Mouse (Mus musculus) spleen, postnatal 10 days (tissue): ENCODE results near the gene Dnajc16.

Experiments used
- DNase-seq, 2 experiments: peaks; one replicate each; pipeline ENCODE4 v3.0.0; 2021 to 2022; ENCODE audit warnings: low spot score in 2 of 2

Gene Dnajc16

GRCm38 (mm10) chr4:141763476-141763875, 27.3 kb downstream of the Dnajc16 start:
- no peak for DNase-seq

DNA sequence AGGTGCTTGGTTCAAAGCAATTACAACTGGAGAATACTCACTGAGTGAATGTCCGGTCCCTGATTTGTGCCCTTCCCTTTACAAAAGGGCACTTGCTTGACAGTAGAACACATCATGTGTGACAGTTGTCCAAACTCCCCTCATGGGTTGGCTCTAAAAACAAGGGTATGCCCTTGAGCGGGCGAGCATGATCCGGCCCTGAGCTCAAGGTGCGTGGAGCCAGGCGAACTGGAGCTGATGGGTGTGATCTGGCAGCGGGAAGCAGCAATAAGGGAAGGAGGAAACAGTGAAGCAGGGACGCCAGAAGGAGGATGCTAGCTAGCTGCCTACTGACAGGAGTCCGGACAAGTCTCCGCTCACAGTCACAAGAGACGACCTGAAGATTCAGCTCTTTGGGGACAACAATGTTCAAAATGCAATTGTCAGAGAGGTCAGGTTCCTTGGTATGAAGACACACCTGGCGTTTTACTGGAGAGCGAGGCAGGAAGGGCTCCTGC, 28.6 kb downstream of the Dnajc16 start:
- no peak for DNase-seq

DNA sequence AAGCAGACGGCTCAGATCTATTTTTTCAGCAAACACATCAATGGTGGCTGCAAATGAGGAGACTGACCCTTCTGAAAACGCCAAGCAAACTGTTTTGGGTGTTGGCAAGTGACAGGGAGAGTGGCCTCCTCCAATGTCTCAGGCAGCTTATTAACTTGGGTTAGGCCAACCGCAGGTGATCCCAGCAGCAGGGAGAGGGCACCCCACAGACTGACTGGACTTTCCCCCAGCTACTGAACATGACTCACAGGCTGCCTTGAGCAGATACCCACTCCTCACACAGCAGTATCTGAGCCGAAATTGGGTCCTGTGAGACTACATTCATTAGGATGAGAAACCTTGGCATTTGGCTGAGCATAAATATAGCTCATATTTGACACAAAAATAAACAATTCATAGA, 29.8 kb downstream of the Dnajc16 start:
- no peak for DNase-seq

GRCm38 (mm10) chr4:141758874-141759542, 31.7 kb downstream of the Dnajc16 start:
- no peak for DNase-seq

DNA sequence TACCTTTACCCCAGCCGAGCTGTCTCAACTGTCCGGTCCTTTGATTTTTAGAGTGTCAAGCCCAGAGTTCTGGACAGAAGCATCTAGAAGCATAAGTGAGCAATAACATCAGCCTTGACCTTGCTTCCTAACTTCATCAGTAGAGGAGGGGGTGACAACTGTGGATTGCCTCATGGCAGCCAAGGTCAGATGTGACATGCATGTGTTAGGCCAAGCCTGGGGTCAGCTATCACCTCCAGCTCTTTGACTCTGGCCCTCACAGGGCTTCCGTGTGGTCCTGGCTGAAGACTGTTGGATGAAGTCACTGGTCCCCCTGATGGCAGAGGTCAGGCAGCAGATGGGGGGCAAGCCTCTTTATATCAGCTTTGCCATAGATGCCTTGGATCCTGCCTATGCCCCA, 33.6 kb downstream of the Dnajc16 start:
- DNase-seq, result no peak

- no peak for DNase-seq
These were observed 35.3 kb downstream of the Dnajc16 start for GRCm38 (mm10) chr4:141755375-141755930.

DNA sequence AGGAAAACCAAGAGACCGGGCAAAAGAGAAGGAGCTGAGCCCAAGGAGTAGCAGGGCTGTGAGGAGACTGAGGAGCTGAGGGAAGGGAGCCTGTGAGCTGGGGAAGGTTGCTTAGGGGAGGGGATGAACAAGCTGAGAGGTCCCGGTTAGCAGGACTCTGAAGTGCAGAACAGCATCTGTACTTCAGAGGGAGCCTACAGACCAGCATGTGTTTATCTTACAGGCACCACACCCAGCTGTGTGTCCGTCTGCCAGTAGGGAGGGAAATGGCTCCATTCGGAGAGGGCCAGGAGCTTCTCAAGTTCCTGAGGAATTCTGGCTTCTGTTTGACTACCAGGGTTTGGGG, 38.7 kb downstream of the Dnajc16 start:
- DNase-seq, result peak; percentile 59 to 72

- DNase-seq, result peak; percentile 51 to 54
These were observed 39.2 kb downstream of the Dnajc16 start for GRCm38 (mm10) chr4:141751419-141752075.

DNA sequence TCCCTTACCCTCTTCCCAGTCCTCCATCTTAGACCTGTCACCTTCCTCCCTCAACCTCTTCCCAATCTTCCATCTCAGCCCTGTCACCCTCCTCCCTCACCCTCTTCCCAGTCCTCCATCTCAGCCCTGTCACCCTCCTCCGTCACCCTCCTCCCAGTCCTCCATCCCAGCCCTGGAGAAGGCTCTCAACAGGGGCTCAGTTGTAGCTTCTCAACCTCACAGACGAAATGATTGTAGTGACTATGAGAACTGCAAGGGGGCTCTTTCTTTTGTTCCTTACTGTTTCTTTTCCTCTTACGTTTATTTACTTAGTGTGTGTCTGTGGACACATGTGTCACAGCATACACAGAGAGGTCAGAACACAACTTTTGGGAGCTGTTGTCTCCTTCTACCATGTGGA, 39.9 kb downstream of the Dnajc16 start:
- DNase-seq, result no peak

GRCm38 (mm10) chr4:141749557-141749956, 41.2 kb downstream of the Dnajc16 start:
- no peak for DNase-seq

GRCm38 (mm10) chr4:141746578-141747346, 44.0 kb downstream of the Dnajc16 start, which contains the start of gene Agmat:
Gene Agmat, plus strand, starts transcription at chr4:141746672.
- no peak for DNase-seq

DNA sequence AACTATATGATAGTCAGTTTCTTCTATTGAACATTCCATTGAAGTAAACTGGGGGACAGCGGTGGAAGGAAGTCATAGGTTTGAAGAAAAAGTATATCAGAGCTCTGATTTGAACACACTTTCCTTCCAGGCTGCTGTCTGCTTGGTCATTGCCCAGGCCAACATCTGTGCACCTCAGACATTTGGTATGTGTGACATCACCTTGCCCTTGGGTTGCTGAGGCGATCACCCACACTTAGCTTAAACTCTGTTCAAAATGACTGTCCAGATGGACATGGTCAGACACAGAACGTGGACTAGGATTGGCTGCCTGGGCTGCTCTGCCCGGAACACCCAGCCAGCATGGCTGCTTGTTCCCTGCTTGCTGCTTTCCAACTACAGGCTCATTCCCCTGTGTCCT, 48.4 kb downstream of the Dnajc16 start:
- no peak for DNase-seq

DNA sequence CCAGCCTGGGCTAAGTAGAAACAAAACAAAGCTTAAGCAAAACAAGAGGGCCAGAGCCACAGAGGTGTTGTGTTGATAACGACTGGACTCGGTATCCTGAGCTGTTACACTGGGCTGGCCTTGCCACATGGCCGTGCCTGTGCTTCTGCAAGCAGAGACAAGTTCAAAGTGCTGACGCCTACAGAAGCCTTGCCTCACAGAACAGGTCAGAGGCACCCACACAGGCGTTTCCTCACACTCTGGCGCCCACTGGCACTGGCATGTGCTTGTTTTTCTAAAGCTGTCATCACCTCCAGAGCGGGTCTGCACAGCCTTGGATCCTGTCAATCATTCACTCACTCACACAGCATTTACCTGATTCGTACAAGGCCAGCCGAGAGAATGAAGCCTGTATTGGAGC, 48.9 kb downstream of the Dnajc16 start:
- no peak for DNase-seq

DNA sequence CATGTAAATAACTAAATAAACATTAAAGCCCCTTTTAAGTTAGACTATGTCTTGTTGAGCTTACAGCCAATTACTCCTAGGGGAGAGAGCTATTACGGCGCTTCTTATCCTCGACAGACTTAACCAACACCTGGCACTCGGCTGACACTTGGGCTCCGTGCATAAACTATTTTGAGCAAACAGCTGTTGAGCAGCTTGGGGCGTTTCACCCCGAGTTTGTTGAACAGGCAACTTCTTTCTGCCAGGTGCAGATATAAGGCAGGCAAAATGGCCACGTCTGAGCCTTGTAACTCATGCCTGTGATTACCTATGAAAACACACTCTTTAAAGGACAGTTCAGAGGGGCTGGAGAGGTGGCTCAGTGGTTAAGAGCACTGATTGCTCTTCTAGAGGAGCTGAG, 52.7 kb downstream of the Dnajc16 start:
- no peak for DNase-seq

DNA sequence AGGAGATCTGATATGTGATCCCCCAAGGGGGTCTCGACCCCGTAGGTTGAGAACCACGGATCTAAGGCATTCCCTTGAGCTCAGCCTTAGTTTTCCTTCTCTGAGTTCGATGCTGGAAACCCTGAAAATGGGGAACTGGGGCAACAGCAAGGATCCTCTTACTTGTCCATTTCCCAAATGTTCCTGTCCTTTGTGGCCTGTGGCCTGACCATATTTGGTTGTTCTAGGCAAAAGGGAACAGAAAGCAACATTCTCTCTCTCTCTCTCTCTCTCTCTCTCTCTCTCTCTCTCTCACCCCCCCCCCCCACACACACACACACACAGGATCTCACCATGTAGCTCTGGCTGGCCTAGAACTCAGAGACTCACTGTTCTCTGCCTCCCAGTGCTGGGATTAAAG, 53.9 kb downstream of the Dnajc16 start:
- no peak for DNase-seq

DNA sequence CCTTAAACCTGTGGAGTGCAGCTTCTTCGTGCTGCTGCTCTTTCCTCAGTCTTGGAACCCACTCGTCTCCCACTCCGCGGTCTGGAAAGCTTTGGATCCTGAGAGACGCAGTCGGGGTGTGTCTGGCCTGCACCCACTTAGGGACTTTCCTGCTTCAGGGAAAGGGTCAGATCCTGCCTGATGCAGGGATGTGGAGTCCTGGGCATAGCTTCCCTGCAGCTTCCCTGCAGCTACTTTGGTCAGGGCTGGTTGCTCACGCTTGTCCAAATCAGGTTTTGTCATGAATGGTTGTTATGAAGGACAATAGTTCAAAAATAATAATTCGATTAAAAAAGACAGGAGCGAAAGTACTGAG, 55.5 kb downstream of the Dnajc16 start:
- DNase-seq, result no peak

- DNase-seq, result peak; percentile 73 to 91
These were observed 56.1 kb downstream of the Dnajc16 start for GRCm38 (mm10) chr4:141734446-141735205.

- no peak for DNase-seq
These were observed 59.0 kb downstream of the Dnajc16 start for GRCm38 (mm10) chr4:141731766-141732165.

DNA sequence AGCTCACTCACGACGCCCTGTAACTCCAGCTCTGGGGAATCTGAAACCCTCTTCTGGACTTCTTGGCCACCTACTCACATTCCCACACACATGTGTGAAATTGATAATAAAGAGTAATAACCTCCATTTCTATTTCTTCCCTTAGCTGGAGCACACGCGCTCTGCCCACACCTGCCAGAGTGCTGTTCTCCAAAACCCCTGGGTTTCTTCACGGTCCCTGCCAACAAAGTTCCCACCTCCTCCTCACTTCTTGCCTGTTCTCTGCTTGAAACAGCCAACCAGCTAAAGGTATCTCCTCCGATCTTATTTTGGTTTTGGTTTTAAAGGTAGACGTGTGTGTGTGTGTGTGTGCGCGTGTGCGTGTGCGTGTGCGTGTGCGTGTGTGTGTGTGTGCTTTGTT, 60.3 kb downstream of the Dnajc16 start:
- no peak for DNase-seq

- DNase-seq, result no peak
These were observed 61.5 kb downstream of the Dnajc16 start for GRCm38 (mm10) chr4:141729266-141729665.

GRCm38 (mm10) chr4:141725738-141726137, 65.0 kb downstream of the Dnajc16 start:
- DNase-seq, result no peak

GRCm38 (mm10) chr4:141725277-141725676, 65.5 kb downstream of the Dnajc16 start:
- no peak for DNase-seq
